Mouse (Mus musculus) retina, postnatal 1 day (tissue): ENCODE data around the gene 1700010I14Rik.

Experiments used
- DNase-seq: peaks from one replicate; pipeline ENCODE4 v3.0.0-alpha.2; 2012

Gene 1700010I14Rik

GRCm38 (mm10) chr17:8988119-8988807 is at the start of gene 1700010I14Rik:
1700010I14Rik (plus strand) TSS chr17:8988333.
- DNase-seq: peak; percentile 94

GRCm38 (mm10) chr17:8951588-8951987 is 36.5 kb upstream of the 1700010I14Rik start:
- DNase-seq: peak; percentile 56

DNA sequence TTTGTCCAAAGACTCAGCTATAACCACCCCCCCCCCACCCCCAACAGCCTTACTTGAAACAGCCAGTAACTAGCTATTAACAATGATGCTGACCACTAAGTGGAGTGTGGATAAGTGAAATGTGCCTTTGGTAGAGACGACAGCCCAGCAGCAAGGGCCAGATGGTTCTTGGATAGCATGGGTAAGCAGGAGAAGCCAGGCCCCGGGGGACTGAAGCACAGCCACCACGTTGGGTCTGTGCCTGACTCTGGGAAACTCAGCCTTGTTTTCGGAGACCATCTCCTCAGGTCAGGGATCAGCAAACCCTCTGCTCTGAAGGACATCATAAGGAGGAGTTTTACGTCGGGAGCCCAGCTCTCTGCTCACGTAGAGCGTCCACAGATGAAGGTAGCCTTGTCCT is 35.2 kb upstream of the 1700010I14Rik start:
- DNase-seq: no peak

DNA sequence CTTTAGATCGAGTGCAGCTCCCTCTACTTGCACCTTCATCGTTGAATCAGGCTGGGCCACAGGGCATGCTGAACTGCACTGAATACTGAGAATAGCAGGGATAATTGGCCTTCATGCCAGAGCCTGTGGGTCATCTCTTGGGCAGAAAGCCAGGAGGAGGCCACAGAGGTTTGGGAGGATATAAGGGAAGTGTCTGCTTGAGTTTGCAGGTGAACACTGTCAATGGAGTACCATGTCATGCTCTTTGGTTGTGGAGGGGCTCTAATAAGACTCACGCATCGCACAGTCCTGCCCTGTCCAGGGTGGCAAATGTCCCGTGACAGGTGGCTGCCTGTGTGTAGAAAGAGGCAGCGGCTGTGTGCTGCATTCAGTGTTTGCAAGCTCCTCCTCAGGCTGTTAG is 30.0 kb upstream of the 1700010I14Rik start:
- DNase-seq: peak; percentile 53

- DNase-seq: peak; percentile 48
These were observed 27.7 kb upstream of the 1700010I14Rik start for GRCm38 (mm10) chr17:8960386-8960785.

- no peak for DNase-seq
These were observed 27.0 kb upstream of the 1700010I14Rik start for GRCm38 (mm10) chr17:8961097-8961496.

DNA sequence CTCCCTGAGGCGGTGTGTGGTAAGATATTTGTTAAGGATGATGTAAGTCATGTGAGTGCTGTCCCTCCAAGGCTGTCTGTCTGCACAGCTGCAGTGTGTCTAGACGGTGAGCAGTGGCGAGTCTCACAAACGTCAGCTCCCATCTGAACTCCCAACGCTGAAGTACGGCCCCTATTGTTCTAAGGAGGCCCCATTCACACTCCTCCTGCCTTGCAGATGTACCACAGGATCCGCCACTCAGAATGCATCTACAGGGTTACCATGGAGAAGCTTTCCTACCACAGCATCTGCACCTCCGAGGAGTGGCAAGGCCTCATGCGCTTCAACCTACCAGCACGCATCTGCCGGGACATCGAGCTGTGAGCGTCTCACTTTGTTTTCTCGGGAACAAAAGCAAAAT is 26.5 kb upstream of the 1700010I14Rik start:
- DNase-seq: peak; percentile 80

DNA sequence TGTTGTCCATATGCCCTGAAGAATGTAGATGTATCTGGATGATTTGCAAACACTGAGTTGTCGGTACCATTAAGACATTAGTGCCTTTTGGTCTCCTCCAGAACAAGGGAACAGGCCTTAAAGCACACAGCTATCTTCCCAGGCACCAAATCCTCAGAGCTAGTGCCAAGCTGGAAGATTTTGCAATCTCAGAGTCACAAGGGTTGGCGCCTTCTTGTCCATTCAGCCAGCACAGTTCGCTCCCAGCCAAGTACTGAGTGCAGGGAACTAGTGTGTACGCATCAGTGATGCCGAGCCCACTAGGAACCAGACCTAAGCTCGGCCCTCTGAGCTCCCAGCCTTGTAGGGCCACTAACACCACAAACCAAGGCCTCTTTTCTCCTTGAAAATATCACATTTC is 23.0 kb upstream of the 1700010I14Rik start:
- DNase-seq: no peak

DNA sequence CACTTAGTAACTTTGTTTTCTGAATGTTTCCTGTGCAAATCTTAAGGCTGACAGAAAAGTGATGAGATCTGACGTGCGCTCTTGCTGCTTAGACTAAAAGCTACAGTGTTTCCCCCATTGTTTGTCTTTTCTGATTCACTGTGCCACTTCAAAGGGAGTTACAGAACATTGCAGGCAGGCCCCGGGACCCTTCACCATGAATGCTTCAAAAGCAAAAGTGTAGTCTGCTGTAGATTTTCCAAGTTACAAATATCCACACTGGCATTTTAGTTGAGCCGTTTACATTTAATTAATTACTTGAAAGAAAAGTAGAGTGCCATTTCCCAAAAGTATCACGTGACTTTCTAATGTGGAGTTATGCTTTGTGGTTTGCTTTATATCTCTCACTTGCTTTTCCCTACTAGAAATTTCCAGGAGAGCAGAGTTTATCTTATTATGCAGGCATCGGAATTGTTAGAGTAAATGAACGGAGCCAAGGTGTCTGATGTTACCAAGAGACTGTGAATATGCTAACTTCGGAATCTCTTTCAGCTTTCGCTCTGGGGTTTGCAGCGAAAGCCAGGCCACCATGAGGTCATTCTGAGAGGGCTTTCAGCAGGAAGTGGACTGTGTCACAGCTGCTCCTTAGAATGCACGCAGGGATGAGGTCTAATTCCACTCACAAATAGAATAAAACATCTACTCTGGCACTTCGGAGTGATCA is 15.8 kb upstream of the 1700010I14Rik start:
- DNase-seq: peak; percentile 80

DNA sequence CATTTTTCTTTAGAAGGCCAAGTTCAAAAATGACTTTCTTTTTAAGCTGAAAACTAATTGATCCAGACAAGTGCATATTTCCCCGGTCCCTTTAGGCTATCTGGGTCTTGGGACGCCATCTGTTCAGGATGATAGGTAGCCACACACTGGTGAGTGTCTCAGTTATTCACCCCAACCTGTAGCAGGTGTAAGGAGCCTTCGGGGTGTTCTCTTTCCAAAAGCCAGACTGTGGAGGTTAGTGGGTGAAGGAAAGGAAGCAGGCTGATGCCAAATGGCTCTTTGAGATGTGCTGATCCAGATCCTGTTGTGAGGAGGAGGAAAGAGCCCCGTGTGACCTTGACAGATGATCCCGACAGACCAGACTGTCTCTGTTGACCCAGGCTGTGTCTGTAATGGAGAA is 14.8 kb upstream of the 1700010I14Rik start:
- no peak for DNase-seq

- no peak for DNase-seq
These were observed 13.7 kb upstream of the 1700010I14Rik start for GRCm38 (mm10) chr17:8974423-8974822.

DNA sequence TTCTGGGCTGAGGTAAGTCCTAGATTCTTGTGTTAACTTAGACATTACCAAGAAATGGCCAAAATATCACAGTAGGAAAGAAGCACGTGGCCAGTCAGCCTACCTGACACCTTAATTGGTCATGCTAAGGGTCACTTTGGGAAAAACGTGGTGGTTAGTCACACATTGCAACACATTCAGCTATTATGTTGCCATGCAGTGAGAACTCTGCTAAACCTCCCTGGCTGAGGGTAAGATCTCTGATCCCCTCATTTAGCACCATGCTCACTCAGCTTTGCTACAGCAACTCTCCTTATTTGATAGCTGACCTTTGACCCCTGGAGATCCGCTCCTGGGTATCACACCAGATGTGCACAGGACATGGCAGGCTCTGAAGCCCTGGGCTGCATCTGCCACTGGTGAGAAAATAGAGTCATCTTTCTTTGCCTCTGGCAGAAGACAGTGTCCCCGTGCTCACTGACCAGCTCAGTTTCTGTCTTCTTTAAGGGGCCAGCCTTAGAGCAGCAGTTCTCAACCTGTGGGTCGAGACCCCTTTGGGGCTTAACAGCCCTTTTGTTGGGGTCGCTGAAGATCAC is 13.2 kb upstream of the 1700010I14Rik start:
- DNase-seq: no peak

- DNase-seq: no peak
These were observed 11.4 kb upstream of the 1700010I14Rik start for GRCm38 (mm10) chr17:8976745-8977144.

DNA sequence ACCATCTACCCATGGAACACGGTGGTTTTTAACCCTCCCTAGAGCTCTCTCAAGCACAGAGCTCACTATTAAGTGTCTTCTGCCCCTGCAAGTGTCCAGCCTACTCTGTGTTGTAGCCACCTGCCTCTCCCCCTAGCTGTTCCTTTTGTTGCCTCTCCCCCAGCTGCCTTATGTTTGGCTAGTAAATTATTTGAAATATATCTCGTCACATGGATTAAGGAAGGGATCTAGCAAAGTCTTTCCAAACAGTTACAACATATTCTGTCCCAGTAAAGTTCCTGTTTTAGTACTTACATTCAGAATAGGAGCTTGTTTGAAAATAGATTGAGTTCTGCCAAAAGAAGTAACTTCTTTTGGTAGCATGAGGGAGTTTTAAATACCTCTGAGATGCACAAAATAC is 10.9 kb upstream of the 1700010I14Rik start:
- DNase-seq: no peak

DNA sequence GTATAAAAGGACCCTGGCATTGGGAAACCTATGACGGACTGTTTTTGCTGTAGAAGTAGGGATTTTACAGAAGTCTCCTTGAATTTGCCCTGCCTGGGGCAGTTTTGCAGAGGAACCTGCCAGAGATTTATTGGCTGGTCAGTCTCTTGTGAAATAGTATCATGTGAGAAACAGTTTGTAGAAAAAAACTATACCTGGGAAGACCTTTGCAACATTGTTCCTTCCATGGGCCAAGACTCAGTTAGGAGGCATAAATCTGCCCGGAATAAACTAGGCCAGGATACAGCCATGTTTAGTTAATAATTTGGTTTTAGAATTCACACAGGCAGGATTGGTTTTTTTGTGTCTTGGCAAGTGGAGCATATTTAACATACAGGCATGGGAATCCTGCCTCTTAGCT is 4.6 kb upstream of the 1700010I14Rik start:
- DNase-seq: no peak

DNA sequence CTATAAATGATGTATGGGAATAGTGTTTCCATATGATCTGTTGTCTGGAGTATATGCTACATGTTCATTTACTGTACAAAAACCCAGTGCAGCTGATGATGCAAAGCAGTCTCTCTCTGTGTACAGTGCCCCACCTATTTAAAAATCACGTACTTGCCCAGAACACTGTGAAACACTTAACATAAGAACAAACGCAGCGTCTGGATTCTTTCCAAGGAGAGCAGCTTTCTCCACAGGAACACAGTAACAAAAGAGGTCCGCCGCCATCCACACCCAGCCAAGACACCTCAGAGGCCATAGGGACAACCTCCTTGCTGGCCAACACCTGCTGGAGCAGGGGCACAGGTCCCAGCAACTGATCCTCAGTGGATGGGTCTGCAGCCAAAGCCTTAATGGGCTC is 2.4 kb upstream of the 1700010I14Rik start:
- DNase-seq: no peak

DNA sequence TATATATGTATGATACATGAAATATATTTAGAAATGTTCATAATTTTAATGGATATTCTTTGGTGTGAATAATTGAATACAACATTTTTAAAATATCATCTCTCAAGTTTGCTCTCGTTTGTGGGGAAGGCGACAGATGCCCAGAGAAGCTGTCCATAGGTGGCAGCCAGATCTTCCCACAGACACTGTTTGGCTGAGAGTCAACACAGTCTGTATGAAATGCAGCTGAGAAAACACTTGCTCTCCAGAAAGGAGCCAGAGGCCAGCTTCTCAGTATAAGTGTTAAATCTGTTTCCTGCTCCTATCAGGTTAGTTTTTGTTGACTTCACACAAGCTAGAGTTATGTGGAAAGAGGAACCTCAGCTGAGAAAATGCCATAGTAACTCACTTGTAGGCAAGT is 1.6 kb upstream of the 1700010I14Rik start:
- DNase-seq: no peak

DNA sequence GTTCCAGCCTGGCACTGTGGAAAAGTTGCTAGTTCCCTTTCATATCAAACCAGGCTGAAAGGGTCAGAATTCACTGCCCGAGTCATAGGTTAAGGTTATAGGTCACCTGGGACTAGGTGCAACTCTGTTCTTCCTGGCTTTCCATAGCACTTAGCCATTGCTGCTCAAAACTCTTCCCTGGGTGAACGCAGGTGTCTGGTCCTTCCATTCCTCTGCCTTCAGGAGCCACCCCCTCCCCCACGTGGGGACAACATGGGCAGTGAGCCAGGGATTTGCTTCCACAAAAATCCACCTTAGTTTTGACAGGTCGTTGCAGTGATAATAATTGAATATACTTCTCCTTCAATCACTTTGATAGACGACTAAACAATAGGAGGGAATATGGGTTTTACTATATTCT is 764 bp upstream of the 1700010I14Rik start:
- DNase-seq: no peak

DNA sequence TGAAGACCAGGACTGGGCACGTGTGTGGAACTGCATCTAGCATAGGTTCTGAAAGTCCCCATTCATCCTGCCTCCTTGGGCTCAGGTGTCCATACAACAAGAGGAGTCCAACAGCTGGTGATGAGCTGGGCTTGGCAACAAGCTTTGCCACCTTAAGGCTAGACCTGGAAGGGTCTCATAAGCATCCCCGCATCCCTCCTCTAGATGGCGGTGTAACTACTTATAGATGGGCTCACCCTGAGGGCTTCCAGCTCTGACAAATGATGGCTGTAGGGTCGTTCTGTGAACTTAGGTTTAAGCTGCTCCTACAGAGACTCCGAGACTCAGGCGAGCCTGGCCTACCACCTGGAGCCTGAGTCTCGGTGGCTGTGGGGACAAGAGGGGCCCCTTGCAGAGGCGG is 3.0 kb downstream of the 1700010I14Rik start:
- DNase-seq: peak; percentile 67

GRCm38 (mm10) chr17:8995344-8995743 is 7.2 kb downstream of the 1700010I14Rik start:
- DNase-seq: peak; percentile 68

DNA sequence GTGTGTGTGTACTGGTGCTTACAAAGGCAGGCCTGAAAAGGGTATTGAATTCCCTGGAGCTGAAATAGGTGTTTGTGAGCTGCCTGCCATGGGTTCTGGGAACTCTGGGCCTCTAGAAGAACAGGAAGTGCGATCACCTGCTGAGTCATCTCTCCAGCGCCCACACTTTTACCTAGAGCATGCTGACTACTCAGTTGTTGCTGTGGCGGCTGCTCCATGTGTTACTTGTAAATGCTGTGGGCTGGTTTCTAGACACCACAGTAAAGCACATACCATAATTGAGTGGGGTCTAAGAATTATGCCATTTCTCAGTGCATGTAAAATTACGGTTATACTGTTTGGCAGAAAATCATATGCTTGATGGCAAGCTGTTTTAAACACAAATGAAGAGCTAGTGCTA is 14.3 kb downstream of the 1700010I14Rik start:
- no peak for DNase-seq

DNA sequence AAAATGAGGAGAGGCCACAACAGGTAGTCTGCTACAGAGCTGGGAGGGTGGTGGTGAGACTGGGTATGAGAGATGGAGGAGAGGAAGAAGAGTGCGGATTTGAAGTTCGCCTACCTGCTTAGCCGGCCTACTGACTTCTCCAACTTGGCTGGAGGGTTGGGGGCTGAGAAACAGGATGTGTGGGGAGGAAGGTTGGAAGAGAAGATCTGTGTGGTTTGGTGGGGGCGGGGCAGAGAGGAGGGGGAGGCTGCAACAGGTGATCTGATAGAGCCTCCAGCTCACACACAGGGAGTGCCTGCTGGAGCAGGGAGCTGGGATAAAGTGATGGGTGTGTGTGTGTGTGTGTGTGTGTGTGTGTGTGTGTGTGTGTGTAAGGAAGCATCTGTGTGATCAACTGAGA is 16.4 kb downstream of the 1700010I14Rik start:
- no peak for DNase-seq

DNA sequence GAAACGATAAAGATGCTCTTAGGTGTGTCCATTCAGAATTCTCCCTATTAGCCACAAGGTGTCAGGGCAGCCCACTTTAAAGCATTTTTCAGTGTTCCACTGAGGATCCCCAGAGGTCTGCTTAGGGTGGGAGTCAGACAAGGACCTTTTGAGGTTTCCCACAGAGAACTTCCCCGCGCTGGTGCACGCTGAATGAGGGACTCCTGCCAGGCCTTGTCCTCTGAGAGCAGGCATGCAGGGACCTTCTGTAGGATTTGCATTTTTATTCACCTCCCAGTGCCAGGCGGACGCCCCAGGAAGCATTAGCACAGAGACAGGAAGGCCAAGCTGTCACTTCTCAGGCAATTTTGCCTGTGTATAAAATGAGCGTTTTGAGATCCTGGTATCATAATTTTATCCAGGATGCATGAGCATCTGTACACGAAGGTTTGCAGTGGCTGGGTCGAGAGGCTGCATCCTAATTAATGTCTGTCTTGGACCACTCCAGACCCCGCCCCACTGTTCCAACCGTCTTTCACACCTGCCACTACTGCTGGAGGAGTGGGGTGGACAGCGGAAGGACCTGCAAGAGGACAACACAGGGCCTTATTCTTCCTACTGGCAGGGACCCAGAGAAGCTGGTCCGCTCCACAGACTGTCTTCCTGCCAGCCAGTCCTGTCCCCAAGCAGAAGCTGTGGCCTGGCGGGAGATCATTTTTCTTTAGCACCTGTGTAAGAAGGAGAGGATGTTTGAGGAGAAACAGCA is 35.2 kb downstream of the 1700010I14Rik start:
- peak; percentile 66 for DNase-seq

GRCm38 (mm10) chr17:9030181-9030580 is 42.0 kb downstream of the 1700010I14Rik start:
- peak; percentile 27 for DNase-seq
